Mouse (Mus musculus) stomach, postnatal 0 days (tissue): ENCODE data around the gene Dok3.

ENCODE experiments used
- CTCF ChIP-seq: IDR thresholded peaks from 2 replicates; pipeline ENCODE4 v1.5.1; 2016; ENCODE audit warnings: antibody characterized with exemption, low read depth, mild to moderate bottlenecking, moderate library complexity
- EP300 ChIP-seq: optimal IDR thresholded peaks from 2 replicates; pipeline ENCODE3; 2016; ENCODE audit warnings: antibody characterized with exemption

GRCm38 (mm10) chr13:55567949-55568348 lies 38.9 kb upstream of the Dok3 start:
- TF ChIP-seq EP300 = no peak
- TF ChIP-seq CTCF = no peak
